Mouse (Mus musculus): Measurements from ENCODE around the gene Grm6.

GRCm38 (mm10) chr11:50835727-50836126, 14.8 kb upstream of the Grm6 start:
- TF ChIP-seq POLR2A (IDR thresholded peaks at IDR 0.05; ENCODE audit: low read depth, low read length) = no peak
- TF ChIP-seq CTCF (IDR thresholded peaks at IDR 0.05; ENCODE audit: extremely low read depth, insufficient read depth, insufficient read length, insufficient replicate concordance) = no peak

Data from spleen, adult 2 months (tissue).